Mouse (Mus musculus) kidney, adult 10 weeks (tissue): ENCODE measurements around the gene Ctss. TPM values are rescaled to one million over a fixed set of nuclear protein-coding genes. Genes with fewer than 3 reads are reported as not detected.

ENCODE experiments used
- polyA plus RNA-seq: library from polyadenylated mRNA; stranded (reverse); fragments of 350-450 nt; fragmentation: Illumina TruSeq; extraction: RNeasy Lipid Tissue Mini Kit (QIAGEN cat#74804); gene quantifications from one replicate; pipeline ENCODE4 v1.2.3, GENCODE M21; 2014; ENCODE audit warnings: low read depth, low replicate concordance

Gene Ctss
- polyA plus RNA-seq, result 27.9 TPM

GRCm38 (mm10) chr3:95526622-95527211, at the start of gene Ctss:
Gene Ctss (plus strand): TSS chr3:95526786.

GRCm38 (mm10) chr3:95499024-95499423, 27.6 kb upstream of the Ctss start, which contains the start of gene Ctsk:
Gene Ctsk (plus strand): TSS chr3:95499256.

GRCm38 (mm10) chr3:95559437-95559836, 32.9 kb downstream of the Ctss start, which contains the start of gene Hormad1:
Gene Hormad1 (plus strand): TSS chr3:95559677.

DNA sequence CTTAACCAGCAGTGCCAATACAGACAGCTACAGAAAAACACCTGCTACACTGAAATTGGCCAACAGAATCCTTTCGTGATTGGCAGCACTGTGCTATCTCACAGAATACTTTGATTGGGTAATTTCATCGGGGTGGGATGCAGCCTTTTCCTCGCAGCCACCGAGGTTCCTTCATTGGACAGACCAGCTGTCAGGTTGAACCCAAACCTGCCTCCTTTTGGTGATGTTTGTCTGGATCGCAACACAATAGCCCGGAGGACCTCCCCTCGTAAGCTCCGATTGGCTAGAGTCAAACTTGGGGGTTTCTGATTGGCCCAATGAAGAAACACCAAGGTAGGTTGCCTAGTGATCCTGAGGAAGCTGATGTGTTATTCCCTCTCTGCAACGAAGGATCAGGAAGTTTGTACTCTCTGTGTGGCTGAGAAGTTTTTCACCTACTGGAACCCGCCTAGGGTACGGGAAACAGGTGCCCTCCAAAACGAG, 62.1 kb downstream of the Ctss start, which contains the start of gene Golph3l:
TSS of gene Golph3l (plus strand) at position 331 of the 483 bp plus-strand sequence.

Other genes starting within 250 kb of the Ctss start
- 128 TPM for gene Mindy1, start 245.4 kb upstream of the Ctss start, polyA plus RNA-seq
- gene Prune1, start 244.7 kb upstream of the Ctss start, polyA plus RNA-seq, result 11.0 TPM
- 1.9 TPM for gene Anxa9, start 219.6 kb upstream of the Ctss start, polyA plus RNA-seq
- 217 TPM for gene Cers2, start 212.0 kb upstream of the Ctss start, polyA plus RNA-seq
- gene Setdb1, start 169.6 kb upstream of the Ctss start, polyA plus RNA-seq, result 13.2 TPM
- gene 4930558C23Rik, start 123.9 kb upstream of the Ctss start, polyA plus RNA-seq, result not detected
- gene Arnt, start 92.4 kb upstream of the Ctss start, polyA plus RNA-seq, result 32.3 TPM
- 2.9 TPM for gene Ctsk, start 27.5 kb upstream of the Ctss start, polyA plus RNA-seq
- gene Hormad1, start 32.9 kb downstream of the Ctss start, polyA plus RNA-seq, result not detected
- 68.9 TPM for gene Golph3l, start 62.1 kb downstream of the Ctss start, polyA plus RNA-seq
- 43.8 TPM for gene Ensa, start 98.2 kb downstream of the Ctss start, polyA plus RNA-seq
- 200 TPM for gene Mcl1, start 132.0 kb downstream of the Ctss start, polyA plus RNA-seq
- gene Adamtsl4, start 161.1 kb downstream of the Ctss start, polyA plus RNA-seq, result 0.28 TPM
- 7.1 TPM for gene Ecm1, start 212.8 kb downstream of the Ctss start, polyA plus RNA-seq
- 13.5 TPM for gene Tars2, start 233.4 kb downstream of the Ctss start, polyA plus RNA-seq